Mouse (Mus musculus): ENCODE data around the gene Ifna5. TPM values are rescaled to one million over a fixed set of nuclear protein-coding genes. Genes with fewer than 3 reads are reported as not detected.
"Not testable (repeated sequence)": the region's sequence is repeated elsewhere in the genome, so short reads cannot be mapped to it uniquely, and the experiment has no call there.

The Ifna5 gene
- polyA plus RNA-seq, 1 experiment from 2014 or later, result not detected

GRCm38 (mm10) chr4:88822995-88823394 lies 12.3 kb upstream of the Ifna5 start:
- no peaks in the 10 kb centered on the region; the same call in 1 of the 2 replicates for H3K27me3 ChIP-seq (replicated peaks)
- ATAC-seq (ENCODE audit: extremely low read depth, insufficient number of reproducible peaks, low FRiP score, low TSS enrichment), result no peak
- no peaks in the 10 kb centered on the region for H3K4me1 ChIP-seq
- no peaks in the 10 kb centered on the region for H3K9me3 ChIP-seq
- no peak overlapping the region for H3K27ac ChIP-seq (replicated peaks)
- H3K4me2 ChIP-seq, result no peak overlapping the region
- H3K36me3 ChIP-seq, result no peaks in the 10 kb centered on the region
- H3K9ac ChIP-seq, result no peak overlapping the region
- no peak overlapping the region for H3K4me3 ChIP-seq
- 23% methylated on average over 4 of the region's 4 CpGs for WGBS

DNA sequence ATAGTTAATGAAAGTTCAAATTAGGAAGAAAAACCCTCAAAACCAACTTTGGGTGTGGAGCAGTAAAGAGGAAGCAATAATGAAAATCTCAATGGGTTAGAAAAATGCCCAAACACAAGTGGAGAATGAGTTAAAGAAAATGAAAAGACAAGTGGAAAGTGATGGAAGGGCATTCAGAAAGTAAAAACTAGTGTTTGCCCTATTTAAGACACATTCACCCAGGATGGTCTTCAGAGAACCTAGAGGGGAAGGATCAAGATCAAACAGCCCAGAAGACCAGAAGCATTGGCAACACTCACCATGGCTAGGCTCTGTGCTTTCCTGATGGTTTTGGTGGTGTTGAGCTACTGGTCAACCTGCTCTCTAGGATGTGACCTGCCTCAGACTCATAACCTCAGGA lies 8.2 kb upstream of the Ifna5 start, which contains the start of gene Ifna6:
TSS of gene Ifna6 (plus strand) at position 301 of the 400 bp plus-strand sequence.
- not testable (repeated sequence) for H3K27ac ChIP-seq (replicated peaks); H3K9me3 ChIP-seq; ATAC-seq (ENCODE audit: extremely low read depth, insufficient number of reproducible peaks, low FRiP score, low TSS enrichment); H3K4me3 ChIP-seq; H3K4me1 ChIP-seq; H3K27me3 ChIP-seq (replicated peaks); H3K36me3 ChIP-seq; H3K4me2 ChIP-seq; H3K9ac ChIP-seq

DNA sequence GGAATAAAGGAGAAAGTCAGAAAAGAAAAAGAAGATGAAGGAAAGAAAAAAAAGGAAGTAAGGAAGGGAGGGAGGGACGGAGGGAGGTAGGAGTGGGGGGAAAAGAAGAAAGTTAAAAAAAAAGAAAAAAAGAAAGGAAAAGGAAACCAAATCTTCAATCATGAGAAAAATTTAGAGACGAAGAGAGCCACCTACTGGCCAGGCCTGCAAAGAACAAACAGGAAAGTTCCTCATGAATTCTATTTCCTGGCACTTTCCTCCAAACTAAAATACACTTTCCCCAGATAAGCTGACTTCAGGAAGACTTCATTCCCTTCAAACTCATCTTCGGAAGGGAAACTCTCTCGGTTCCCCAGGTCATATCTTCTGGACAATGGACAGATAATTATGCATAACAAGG lies 4.8 kb upstream of the Ifna5 start:
- Histone ChIP-seq H3K4me1 (no peaks in the 10 kb centered on the region), H3K4me3 (no peak overlapping the region), H3K9me3 (no peaks in the 10 kb centered on the region), H3K27ac (replicated peaks) (no peak overlapping the region), H3K36me3 (no peaks in the 10 kb centered on the region), H3K4me2 (no peak overlapping the region), H3K27me3 (replicated peaks) (0 out of 2 replicates have a peak, but pooled peaks cover 2% of the 10 kb centered on the region), H3K9ac (no peak overlapping the region)
- no peak for ATAC-seq (ENCODE audit: extremely low read depth, insufficient number of reproducible peaks, low FRiP score, low TSS enrichment)
- 14% methylated on average over 4 of the region's 4 CpGs for WGBS

DNA sequence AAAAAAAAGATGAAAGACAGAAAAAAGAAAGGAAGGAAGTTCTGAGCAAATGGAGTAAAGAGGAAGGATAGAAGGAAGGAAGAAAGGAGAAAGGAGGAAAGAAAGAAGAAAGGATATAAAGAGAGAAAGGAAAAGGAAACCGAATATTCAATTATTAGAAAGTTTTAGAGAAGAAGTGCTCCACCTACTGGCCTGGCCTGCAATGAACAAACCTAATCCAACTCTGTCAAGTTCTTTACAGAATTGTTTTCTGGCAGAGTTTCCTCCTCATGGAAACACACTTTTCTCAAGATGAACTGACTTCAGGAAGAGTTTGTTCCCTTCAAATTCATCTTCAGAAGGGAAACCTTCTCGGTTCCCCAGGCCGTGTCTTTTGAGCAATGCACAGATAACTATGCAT lies 3.5 kb downstream of the Ifna5 start:
- Histone ChIP-seq H3K36me3 (no peaks in the 10 kb centered on the region), H3K4me1 (no peaks in the 10 kb centered on the region), H3K9me3 (no peaks in the 10 kb centered on the region), H3K27ac (replicated peaks) (no peak overlapping the region), H3K4me3 (no peak overlapping the region), H3K4me2 (no peak overlapping the region), H3K27me3 (replicated peaks) (peaks cover 9% of the 10 kb centered on the region; the same call in 1 of the 2 replicates), H3K9ac (no peak overlapping the region)
- ATAC-seq (ENCODE audit: extremely low read depth, insufficient number of reproducible peaks, low FRiP score, low TSS enrichment), result no peak
- 31% methylated on average over 3 of the region's 3 CpGs for WGBS

DNA sequence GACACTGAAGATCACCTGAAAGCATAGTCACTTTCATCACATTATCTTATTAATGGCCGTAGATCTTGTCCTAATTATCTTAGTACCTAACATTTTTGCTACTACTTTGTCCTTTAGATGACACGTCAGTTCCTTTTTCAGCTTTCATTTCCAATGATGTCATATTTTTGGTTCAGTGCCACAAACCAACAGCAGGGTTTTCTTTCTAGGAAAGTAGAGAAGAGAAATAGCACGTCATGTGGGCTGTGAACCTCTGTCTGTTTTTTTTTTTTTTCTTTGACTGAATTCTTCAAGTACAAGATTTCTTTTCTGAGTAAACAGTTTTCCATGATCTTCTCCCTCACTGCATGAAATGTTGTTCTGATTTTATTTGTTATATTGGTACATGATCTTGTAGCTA lies 4.7 kb downstream of the Ifna5 start:
- Histone ChIP-seq H3K9me3 (no peaks in the 10 kb centered on the region), H3K4me3 (no peak overlapping the region), H3K9ac (no peak overlapping the region), H3K27me3 (replicated peaks) (peaks cover 7% of the 10 kb centered on the region; the same call in 1 of the 2 replicates), H3K4me2 (no peak overlapping the region), H3K27ac (replicated peaks) (no peak overlapping the region), H3K36me3 (no peaks in the 10 kb centered on the region), H3K4me1 (no peaks in the 10 kb centered on the region)
- WGBS, result 57% methylated on average over 3 of the region's 3 CpGs
- no peak for ATAC-seq (ENCODE audit: extremely low read depth, insufficient number of reproducible peaks, low FRiP score, low TSS enrichment)

- no peak for ATAC-seq (ENCODE audit: extremely low read depth, insufficient number of reproducible peaks, low FRiP score, low TSS enrichment)
- H3K36me3 ChIP-seq, result no peaks in the 10 kb centered on the region
- H3K9ac ChIP-seq, result no peak within 1 kb of the TSS
- peaks cover 7% of the 10 kb centered on the region; the same call in 1 of the 2 replicates for H3K27me3 ChIP-seq (replicated peaks)
- no peaks in the 10 kb centered on the region for H3K4me1 ChIP-seq
- H3K27ac ChIP-seq (replicated peaks), result no peak within 1 kb of the TSS
- H3K9me3 ChIP-seq, result no peaks in the 10 kb centered on the region
- WGBS, result 65% methylated on average over 2 of the region's 2 CpGs
- H3K4me2 ChIP-seq, result no peak within 1 kb of the TSS
- no peak within 1 kb of the TSS for H3K4me3 ChIP-seq
Observed at GRCm38 (mm10) chr4:88841438-88841911, 6.2 kb downstream of the Ifna5 start, which contains the start of gene Ifna4. Gene Ifna4, plus strand, starts transcription at chr4:88841861.

- no peaks in the 10 kb centered on the region for H3K36me3 ChIP-seq
- no peak for ATAC-seq (ENCODE audit: extremely low read depth, insufficient number of reproducible peaks, low FRiP score, low TSS enrichment)
- no peaks in the 10 kb centered on the region for H3K4me1 ChIP-seq
- peaks cover 4% of the 10 kb centered on the region; the same call in 1 of the 2 replicates for H3K27me3 ChIP-seq (replicated peaks)
- no peak overlapping the region for H3K4me3 ChIP-seq
- whole genome bisulfite sequencing, result 31% methylated on average over 2 of the region's 2 CpGs
- H3K9ac ChIP-seq, result no peak overlapping the region
- H3K4me2 ChIP-seq, result no peak overlapping the region
- no peaks in the 10 kb centered on the region for H3K9me3 ChIP-seq
- no peak overlapping the region for H3K27ac ChIP-seq (replicated peaks)
Observed at GRCm38 (mm10) chr4:88845334-88845733, 10.0 kb downstream of the Ifna5 start.

- Histone ChIP-seq H3K27me3 (replicated peaks) (no peaks in the 10 kb centered on the region), H3K9me3 (no peaks in the 10 kb centered on the region), H3K4me3 (no peak within 1 kb of the TSS), H3K36me3 (no peaks in the 10 kb centered on the region), H3K4me1 (no peaks in the 10 kb centered on the region), H3K9ac (no peak within 1 kb of the TSS), H3K27ac (replicated peaks) (no peak within 1 kb of the TSS), H3K4me2 (no peak within 1 kb of the TSS)
- no peak for ATAC-seq (ENCODE audit: extremely low read depth, insufficient number of reproducible peaks, low FRiP score, low TSS enrichment)
- 82% methylated on average over 1 of the region's 1 CpGs for WGBS
Observed at GRCm38 (mm10) chr4:88849698-88850097, 14.4 kb downstream of the Ifna5 start, which contains the start of gene Ifna1. Gene Ifna1, plus strand, starts transcription at chr4:88850087.

- H3K9me3 ChIP-seq, result no peaks in the 10 kb centered on the region
- no peak overlapping the region for H3K27ac ChIP-seq (replicated peaks)
- no peaks in the 10 kb centered on the region for H3K4me1 ChIP-seq
- ATAC-seq (ENCODE audit: extremely low read depth, insufficient number of reproducible peaks, low FRiP score, low TSS enrichment), result no peak
- no peaks in the 10 kb centered on the region for H3K27me3 ChIP-seq (replicated peaks)
- H3K36me3 ChIP-seq, result no peaks in the 10 kb centered on the region
- 59% methylated on average over 4 of the region's 4 CpGs for WGBS
- H3K9ac ChIP-seq, result no peak overlapping the region
- H3K4me3 ChIP-seq, result no peak overlapping the region
- H3K4me2 ChIP-seq, result no peak overlapping the region
Observed at GRCm38 (mm10) chr4:88851026-88851763, 15.9 kb downstream of the Ifna5 start.

DNA sequence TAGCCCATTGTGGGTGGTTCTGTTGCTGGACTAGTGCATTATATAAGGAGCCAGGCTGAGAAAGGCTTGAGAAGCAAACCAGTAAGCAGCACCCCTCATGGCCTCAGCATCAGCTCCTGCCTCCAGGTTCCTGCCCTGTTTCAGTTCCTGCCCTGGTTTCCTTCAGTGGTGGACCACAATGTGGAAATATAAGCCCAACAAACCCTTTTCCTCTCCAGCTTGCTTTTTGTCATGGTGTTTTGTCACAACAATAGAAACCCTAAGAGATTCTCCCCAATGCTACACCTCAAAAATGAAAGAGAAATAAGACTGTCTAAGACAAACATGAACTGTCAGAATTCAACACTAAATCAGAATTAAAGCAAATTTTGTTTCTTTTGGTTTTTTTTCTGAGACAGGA lies 23.9 kb downstream of the Ifna5 start:
- Histone ChIP-seq H3K4me3 (no peak overlapping the region), H3K27me3 (replicated peaks) (peaks cover 19% of the 10 kb centered on the region), H3K4me1 (no peaks in the 10 kb centered on the region), H3K9ac (no peak overlapping the region), H3K9me3 (no peaks in the 10 kb centered on the region), H3K4me2 (no peak overlapping the region), H3K27ac (replicated peaks) (no peak overlapping the region), H3K36me3 (no peaks in the 10 kb centered on the region)
- ATAC-seq (ENCODE audit: extremely low read depth, insufficient number of reproducible peaks, low FRiP score, low TSS enrichment), result no peak

- Histone ChIP-seq H3K4me1 (peaks cover 6% of the 10 kb centered on the region), H3K27me3 (replicated peaks) (peaks cover 44% of the 10 kb centered on the region), H3K4me3 (no peak overlapping the region), H3K27ac (replicated peaks) (no peak overlapping the region), H3K36me3 (no peaks in the 10 kb centered on the region), H3K9me3 (no peaks in the 10 kb centered on the region), H3K4me2 (no peak overlapping the region), H3K9ac (no peak overlapping the region)
- 7% methylated on average over 7 of the region's 7 CpGs for WGBS
- ATAC-seq (ENCODE audit: extremely low read depth, insufficient number of reproducible peaks, low FRiP score, low TSS enrichment), result no peak
Observed at GRCm38 (mm10) chr4:88863309-88863708, 28.0 kb downstream of the Ifna5 start.

DNA sequence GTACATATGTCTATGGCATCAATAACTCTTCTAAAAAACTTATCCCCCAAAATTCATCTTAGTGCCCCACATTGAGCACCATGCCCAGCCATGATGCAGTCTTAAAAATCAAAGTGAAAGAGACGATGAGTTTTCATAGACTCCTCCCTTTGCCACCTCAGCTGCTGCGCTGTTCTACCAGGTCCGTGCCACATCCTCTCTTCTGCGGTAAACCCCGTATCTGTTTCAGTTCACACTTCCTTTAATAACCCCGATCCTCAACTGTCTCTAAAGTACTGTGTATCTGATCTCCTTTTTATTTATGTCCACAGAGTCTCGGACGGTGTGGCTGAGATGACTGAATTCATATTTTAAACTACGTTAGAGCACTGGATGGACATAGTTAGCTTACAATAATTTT lies 29.3 kb downstream of the Ifna5 start:
- H3K36me3 ChIP-seq, result no peaks in the 10 kb centered on the region
- no peak overlapping the region for H3K9ac ChIP-seq
- 55% methylated on average over 9 of the region's 9 CpGs for WGBS
- peak overlapping the region; percentile 31; the same call in 1 of the 2 replicates for H3K4me2 ChIP-seq
- H3K4me1 ChIP-seq, result peaks cover 8% of the 10 kb centered on the region
- H3K27me3 ChIP-seq (replicated peaks), result peaks cover 44% of the 10 kb centered on the region
- ATAC-seq (ENCODE audit: extremely low read depth, insufficient number of reproducible peaks, low FRiP score, low TSS enrichment), result no peak
- no peak overlapping the region; the same call in 1 of the 2 replicates for H3K4me3 ChIP-seq
- no peaks in the 10 kb centered on the region for H3K9me3 ChIP-seq
- H3K27ac ChIP-seq (replicated peaks), result no peak overlapping the region
